Mouse (Mus musculus) ES-Bruce4 (cell line): Measurements from ENCODE around the gene Abca3.
A peak's percentile ranks its signal among the peaks of the same experiment; 100 is the strongest.

Source experiments
- CTCF ChIP-seq: IDR thresholded peaks from one replicate; pipeline ENCODE4 v1.8.1; 2011; ENCODE audit warnings: low read depth, low read length
- EP300 ChIP-seq: IDR thresholded peaks from 2 replicates; pipeline ENCODE4 v1.6.1; 2011; ENCODE audit warnings: low read depth, low read length; ENCODE audit not compliant: insufficient read depth

GRCm38 (mm10) chr17:24454756-24455522 is 103.2 kb downstream of the Abca3 start:
- TF ChIP-seq EP300 (0 out of 2 replicates have a peak, but pooled peaks have one; percentile 16), CTCF (no peak)
